Comparison of ENCODE assay signal across 8 mouse cellular contexts in the genomic region with DNA sequence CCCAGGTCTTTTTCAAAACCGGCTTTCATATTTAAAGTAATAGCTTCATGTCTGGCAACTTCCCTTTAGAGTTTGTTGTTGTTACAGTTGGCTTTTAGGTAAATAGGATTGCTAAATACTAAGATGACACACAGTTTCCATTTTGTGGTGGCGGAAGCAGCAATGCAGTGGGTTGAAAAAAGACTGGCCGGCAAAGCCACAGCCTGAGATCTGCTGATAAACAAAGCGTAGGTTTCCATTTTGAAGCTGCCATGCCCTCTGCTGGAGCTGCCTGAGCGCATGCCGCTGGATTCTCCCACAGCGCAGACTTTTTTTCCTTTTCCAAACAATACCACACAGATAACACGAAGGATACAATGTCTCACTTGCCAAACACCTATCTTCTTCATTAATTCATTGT. TPM values are rescaled to one million over a fixed set of nuclear protein-coding genes. Genes with fewer than 3 reads are reported as not detected.
DNase-seq lines count a peak whose midpoint lies in the region; ATAC-seq and TF ChIP-seq lines count a peak whose summit lies in the region.

No protein-coding gene starts in this region.

- H3K9me3 ChIP-seq in ES-E14 (ENCODE audit: control insufficient read depth, insufficient read depth, low read depth, low read length) = no peaks in the 10 kb centered on the region
- no peaks in the 10 kb centered on the region for H3K9me3 ChIP-seq in forebrain, postnatal 0 days (ENCODE audit: low read length)
- H3K9me3 ChIP-seq in lung, embryonic 16.5 days (ENCODE audit: control insufficient read depth, low read length) = no peaks in the 10 kb centered on the region

- peak; percentile 80 for TF ChIP-seq CTCF in forebrain, postnatal 0 days (IDR thresholded peaks at IDR 0.05; ENCODE audit: low read depth)

- H3K27ac ChIP-seq in ES-E14 (ENCODE audit: insufficient read depth, low read depth, low read length, poor library complexity, severe bottlenecking) = no peak overlapping the region
- no peak overlapping the region for H3K27ac ChIP-seq in forebrain, postnatal 0 days (ENCODE audit: low read depth, low read length)
- H3K27ac ChIP-seq in lung, embryonic 16.5 days (ENCODE audit: low read length) = no peak overlapping the region

- no peaks in the 10 kb centered on the region for H3K4me1 ChIP-seq in ES-E14 (ENCODE audit: control insufficient read depth in 2 of 2, insufficient read depth in 2 of 2, low read length in 2 of 2, poor library complexity in 1 of 2)
- peaks cover 13% of the 10 kb centered on the region; the same call in 1 of the 2 replicates for H3K4me1 ChIP-seq in forebrain, postnatal 0 days (ENCODE audit: insufficient read depth)
- H3K4me1 ChIP-seq in lung, embryonic 16.5 days (replicated peaks; ENCODE audit: control insufficient read depth, insufficient read depth, low read length) = no peaks in the 10 kb centered on the region; the same call in 1 of the 2 replicates

- H3K4me3 ChIP-seq in ES-E14 (ENCODE audit: insufficient read depth in 1 of 2, low read depth in 1 of 2, low read length in 2 of 2, poor library complexity in 1 of 2, severe bottlenecking in 1 of 2) = no peak overlapping the region
- H3K4me3 ChIP-seq in forebrain, postnatal 0 days (ENCODE audit: low read depth, low read length) = peak overlapping the region; percentile 13; the same call in 1 of the 2 replicates
- H3K4me3 ChIP-seq in lung, embryonic 16.5 days (ENCODE audit: low read length) = peak overlapping the region; percentile 22

- in situ Hi-C loops in ES-E14 (cut with MboI; ENCODE audit: low sequenced_read_pairs in 2 of 2, unreplicated experiment in 2 of 2) = loop anchor here in 1 of 2 experiments (25.0 kb wide), 1 partner anchor 194 kb away; no protein-coding TSS in a partner anchor

- no peak for ATAC-seq in forebrain, postnatal 0 days
- ATAC-seq in lung, embryonic 16.5 days (ENCODE audit: low read depth) = no peak

- H3K36me3 ChIP-seq in ES-E14 (ENCODE audit: control insufficient read depth, insufficient read depth, low read length, poor library complexity, severe bottlenecking) = no peaks in the 10 kb centered on the region
- H3K36me3 ChIP-seq in forebrain, postnatal 0 days (ENCODE audit: insufficient read depth) = peaks cover 5% of the 10 kb centered on the region
- H3K36me3 ChIP-seq in lung, embryonic 16.5 days (ENCODE audit: control insufficient read depth, insufficient read depth, low read length) = no peaks in the 10 kb centered on the region; the same call in 1 of the 2 replicates

- no peak overlapping the region for H3K9ac ChIP-seq in ES-E14 (ENCODE audit: insufficient read depth, low read depth, low read length, poor library complexity, severe bottlenecking)
- H3K9ac ChIP-seq in forebrain, postnatal 0 days = no peak overlapping the region; the same call in 1 of the 2 replicates
- 0 out of 2 replicates have a peak overlapping the region, but pooled peaks have one; percentile 12 for H3K9ac ChIP-seq in lung, embryonic 16.5 days (ENCODE audit: low read length)

- H3K4me2 ChIP-seq in forebrain, postnatal 0 days (ENCODE audit: low read depth) = peak overlapping the region; percentile 40
- peak overlapping the region; percentile 42 for H3K4me2 ChIP-seq in lung, embryonic 16.5 days (ENCODE audit: low read depth, low read length)

- peak; percentile 15 for DNase-seq in ES-E14 (ENCODE audit: low read depth, low spot score)
- DNase-seq in cerebellum, adult 11-12 months = peak; percentile 37
- DNase-seq in forebrain, postnatal 0 days = peak; percentile 79
- peak; percentile 73 for DNase-seq in heart, postnatal 4 days
- peak; percentile 74 for DNase-seq in layer of hippocampus, adult 9-10 months (ENCODE audit: low spot score)
- peak; percentile 43 for DNase-seq in ovary, postnatal 14 days (ENCODE audit: low spot score)
- DNase-seq in thymus, postnatal 14 days = peak; percentile 68

- 2% methylated on average over 8 of the region's 8 CpGs for WGBS in forebrain, postnatal 0 days
- 2% methylated on average over 8 of the region's 8 CpGs for WGBS in lung, embryonic 16.5 days

- H3K27me3 ChIP-seq in forebrain, postnatal 0 days (ENCODE audit: insufficient read depth, low read length) = no peaks in the 10 kb centered on the region
- H3K27me3 ChIP-seq in lung, embryonic 16.5 days (ENCODE audit: control insufficient read depth, insufficient read depth, low read depth, low read length) = no peaks in the 10 kb centered on the region

TF ChIP-seq in ES-E14, 5 proteins besides CTCF, POLR2A, EP300 and RAD21:
- TF ChIP-seq ZC3H11A (IDR thresholded peaks at IDR 0.05; ENCODE audit: borderline replicate concordance, low read depth, low read length) (peak; percentile 25; the same call in 1 of the 2 replicates), CHD2 (IDR thresholded peaks at IDR 0.05; ENCODE audit: low read depth, low read length) (no peak), ZNF384 (IDR thresholded peaks at IDR 0.05; ENCODE audit: low read depth, low read length) (0 out of 2 replicates have a peak, but pooled peaks have one; percentile 25), MAFK (IDR thresholded peaks at IDR 0.05; ENCODE audit: insufficient read depth, low read depth, low read length) (no peak)

RNA-seq across cellular contexts. Expression of a gene that starts 2.6 kb away (rescaled TPM):
- total RNA-seq in ES-E14 (2012; rRNA removed) = 0.49 and 0.79 TPM in 2 replicates
- 45.1 and 60.7 TPM in 2 replicates for total RNA-seq in forebrain, postnatal 0 days (2014; rRNA removed)
- 71.8 and 85.9 TPM in 2 replicates for polyA plus RNA-seq in forebrain, postnatal 0 days (2015; fragmentation: Nextera tagmentation; extraction: Ambion mirVana)
- 10 to 100 TPM; 51.0 to 68.0 TPM for total RNA-seq in heart, postnatal 4 days (2021)
- polyA plus RNA-seq in lung, embryonic 16.5 days (2015; fragmentation: Nextera tagmentation; extraction: Ambion mirVana) = 183 and 208 TPM in 2 replicates

Comparison
In these comparisons a context has a peak if more than half of its experiments do, and no peak if none do; other contexts are left out.
1. DNase-seq: peak in every context shown above with its lines; median percentile 79 in forebrain, postnatal 0 days; 74 in layer of hippocampus, adult 9-10 months; 73 in heart, postnatal 4 days; 68 in thymus, postnatal 14 days; 43 in ovary, postnatal 14 days; 37 in cerebellum, adult 11-12 months; 15 in ES-E14.
2. H3K4me3 ChIP-seq: peak in forebrain, postnatal 0 days (single experiment) and lung, embryonic 16.5 days (single experiment); none in ES-E14 (0 of 2).
3. RNA of a gene that starts 2.6 kb away (total RNA-seq): 51.0 to 68.0 TPM in heart, postnatal 4 days and 45.1 to 60.7 TPM in forebrain, postnatal 0 days; 0.49 to 0.79 TPM in ES-E14; every median in the first group is over 10 times any median in the second.